Mouse (Mus musculus) midbrain, embryonic 16.5 days (tissue): ENCODE data around the gene Asrgl1. TPM values are rescaled to one million over a fixed set of nuclear protein-coding genes. Genes with fewer than 3 reads are reported as not detected.

Experiments used
- polyA plus RNA-seq: library from polyadenylated mRNA; unstranded; fragments of >200 nt; fragmentation: Nextera tagmentation; extraction: Ambion mirVana; gene quantifications from 2 replicates; pipeline ENCODE4 v1.2.1, GENCODE M21; 2015

The Asrgl1 gene
- polyA plus RNA-seq, 1 experiment from 2014 or later, result 31.8 TPM

Other genes with a start within 250 kb of the Asrgl1 start
- gene 1810009A15Rik, start 246.8 kb downstream of the Asrgl1 start, polyA plus RNA-seq, result 35.4 and 39.2 TPM in 2 replicates
- gene Gm49416, start 246.7 kb downstream of the Asrgl1 start, polyA plus RNA-seq, result 0.43 TPM in 1 of 2 replicates, not detected in the other
- 29.2 and 30.9 TPM in 2 replicates for gene Ints5, start 242.6 kb downstream of the Asrgl1 start, polyA plus RNA-seq
- 76.8 and 84.0 TPM in 2 replicates for gene Ganab, start 237.6 kb downstream of the Asrgl1 start, polyA plus RNA-seq
- gene B3gat3, start 215.3 kb downstream of the Asrgl1 start, polyA plus RNA-seq, result 87.8 and 95.7 TPM in 2 replicates
- 1.4 and 2.2 TPM in 2 replicates for gene Rom1, start 206.3 kb downstream of the Asrgl1 start, polyA plus RNA-seq
- gene Eml3, start 206.1 kb downstream of the Asrgl1 start, polyA plus RNA-seq, result 8.6 and 9.1 TPM in 2 replicates
- gene Mta2, start 193.8 kb downstream of the Asrgl1 start, polyA plus RNA-seq, result 108 and 121 TPM in 2 replicates
- 25.6 and 26.2 TPM in 2 replicates for gene Tut1, start 181.8 kb downstream of the Asrgl1 start, polyA plus RNA-seq
- 283 and 293 TPM in 2 replicates for gene Eef1g, start 168.6 kb downstream of the Asrgl1 start, polyA plus RNA-seq
- 2.7 and 3.2 TPM in 2 replicates for gene Ahnak, start 146.4 kb downstream of the Asrgl1 start, polyA plus RNA-seq
- gene Scgb1a1, start 47.7 kb downstream of the Asrgl1 start, polyA plus RNA-seq, result not detected in 2 replicates